Mouse (Mus musculus): ENCODE measurements at regions not wholly inside any gene's neighbourhood (a gene's known extent, or its start where the extent isn't known, plus 50 kb on each side); places are given as distances from the start of the nearest gene placed in this dataset.

- TF ChIP-seq POU5F1 (IDR thresholded peaks at IDR 0.05; ENCODE audit: borderline replicate concordance, low read length) (no peak), NANOG (IDR thresholded peaks at IDR 0.05; ENCODE audit: borderline replicate concordance, low read length) (no peak), CTCF (conservative IDR thresholded peaks at IDR 0.05; ENCODE audit: low read length) (no peak)
- Histone ChIP-seq H3K4me1 (replicated peaks; ENCODE audit: low read depth, low read length) (no peaks in the 10 kb centered on the region), H3K36me3 (ENCODE audit: insufficient read depth, low read length) (no peaks in the 10 kb centered on the region), H3K4me3 (replicated peaks; ENCODE audit: low read length) (no peak overlapping the region), H3K27me3 (ENCODE audit: insufficient read depth, low read length) (no peaks in the 10 kb centered on the region), H3K9me3 (ENCODE audit: low read length) (no peaks in the 10 kb centered on the region)
Observed at GRCm38 (mm10) chr3:70384235-70384634, 376.8 kb downstream of the Otol1 start.

- H3K4me1 ChIP-seq (replicated peaks; ENCODE audit: low read depth, low read length): no peaks in the 10 kb centered on the region
- no peaks in the 10 kb centered on the region for H3K27me3 ChIP-seq (ENCODE audit: insufficient read depth, low read length)
- no peak overlapping the region for H3K4me3 ChIP-seq (replicated peaks; ENCODE audit: low read length)
Observed at GRCm38 (mm10) chr3:70385961-70386360, 378.5 kb downstream of the Otol1 start.

GRCm38 (mm10) chr3:70401187-70401586, 393.8 kb downstream of the Otol1 start:
- Histone ChIP-seq H3K36me3 (ENCODE audit: insufficient read depth, low read length) (no peaks in the 10 kb centered on the region), H3K4me3 (replicated peaks; ENCODE audit: low read length) (no peak overlapping the region), H3K4me1 (replicated peaks; ENCODE audit: low read depth, low read length) (no peaks in the 10 kb centered on the region), H3K27me3 (ENCODE audit: insufficient read depth, low read length) (no peaks in the 10 kb centered on the region), H3K9me3 (ENCODE audit: low read length) (no peaks in the 10 kb centered on the region)
- no peak for TF ChIP-seq CTCF (conservative IDR thresholded peaks at IDR 0.05; ENCODE audit: low read length)
- TF ChIP-seq NANOG (IDR thresholded peaks at IDR 0.05; ENCODE audit: borderline replicate concordance, low read length): no peak
- no peak for TF ChIP-seq POU5F1 (IDR thresholded peaks at IDR 0.05; ENCODE audit: borderline replicate concordance, low read length)

More at GRCm38 (mm10) chr3:70385961-70386360, 378.5 kb downstream of the Otol1 start:
- Histone ChIP-seq H3K36me3 (ENCODE audit: insufficient read depth, low read length) (no peaks in the 10 kb centered on the region), H3K9me3 (ENCODE audit: low read length) (no peaks in the 10 kb centered on the region)
- TF ChIP-seq POU5F1 (IDR thresholded peaks at IDR 0.05; ENCODE audit: borderline replicate concordance, low read length) (no peak), NANOG (IDR thresholded peaks at IDR 0.05; ENCODE audit: borderline replicate concordance, low read length) (no peak), CTCF (conservative IDR thresholded peaks at IDR 0.05; ENCODE audit: low read length) (no peak)

- no peaks in the 10 kb centered on the region for H3K36me3 ChIP-seq (ENCODE audit: insufficient read depth, low read length)
- no peak overlapping the region for H3K4me3 ChIP-seq (replicated peaks; ENCODE audit: low read length)
- no peaks in the 10 kb centered on the region for H3K27me3 ChIP-seq (ENCODE audit: insufficient read depth, low read length)
- TF ChIP-seq CTCF (conservative IDR thresholded peaks at IDR 0.05; ENCODE audit: low read length) (no peak), NANOG (IDR thresholded peaks at IDR 0.05; ENCODE audit: borderline replicate concordance, low read length) (no peak), POU5F1 (IDR thresholded peaks at IDR 0.05; ENCODE audit: borderline replicate concordance, low read length) (no peak)
- H3K9me3 ChIP-seq (ENCODE audit: low read length): no peaks in the 10 kb centered on the region
- H3K4me1 ChIP-seq (replicated peaks; ENCODE audit: low read depth, low read length): no peaks in the 10 kb centered on the region
Observed at GRCm38 (mm10) chr3:70406571-70406970, 399.2 kb downstream of the Otol1 start.

GRCm38 (mm10) chr3:70418273-70418672, 410.9 kb downstream of the Otol1 start:
- H3K36me3 ChIP-seq (ENCODE audit: insufficient read depth, low read length): no peaks in the 10 kb centered on the region
- H3K4me1 ChIP-seq (replicated peaks; ENCODE audit: low read depth, low read length): no peaks in the 10 kb centered on the region
- H3K27me3 ChIP-seq (ENCODE audit: insufficient read depth, low read length): no peaks in the 10 kb centered on the region
- H3K4me3 ChIP-seq (replicated peaks; ENCODE audit: low read length): no peak overlapping the region
- H3K9me3 ChIP-seq (ENCODE audit: low read length): no peaks in the 10 kb centered on the region
- no peak for TF ChIP-seq NANOG (IDR thresholded peaks at IDR 0.05; ENCODE audit: borderline replicate concordance, low read length)
- TF ChIP-seq CTCF (conservative IDR thresholded peaks at IDR 0.05; ENCODE audit: low read length): no peak
- TF ChIP-seq POU5F1 (IDR thresholded peaks at IDR 0.05; ENCODE audit: borderline replicate concordance, low read length): no peak

- no peaks in the 10 kb centered on the region for H3K27me3 ChIP-seq (ENCODE audit: insufficient read depth, low read length)
- H3K9me3 ChIP-seq (ENCODE audit: low read length): no peaks in the 10 kb centered on the region
- TF ChIP-seq POU5F1 (IDR thresholded peaks at IDR 0.05; ENCODE audit: borderline replicate concordance, low read length) (no peak), CTCF (conservative IDR thresholded peaks at IDR 0.05; ENCODE audit: low read length) (no peak), NANOG (IDR thresholded peaks at IDR 0.05; ENCODE audit: borderline replicate concordance, low read length) (no peak)
- 0 out of 2 replicates have a peak, but pooled peaks cover 2% of the 10 kb centered on the region for H3K4me1 ChIP-seq (replicated peaks; ENCODE audit: low read depth, low read length)
- H3K36me3 ChIP-seq (ENCODE audit: insufficient read depth, low read length): no peaks in the 10 kb centered on the region
- no peak overlapping the region for H3K4me3 ChIP-seq (replicated peaks; ENCODE audit: low read length)
Observed at GRCm38 (mm10) chr3:70422016-70422415, 414.6 kb downstream of the Otol1 start.

GRCm38 (mm10) chr3:70422669-70423068, 415.3 kb downstream of the Otol1 start:
- TF ChIP-seq POU5F1 (IDR thresholded peaks at IDR 0.05; ENCODE audit: borderline replicate concordance, low read length) (no peak), CTCF (conservative IDR thresholded peaks at IDR 0.05; ENCODE audit: low read length) (no peak), NANOG (IDR thresholded peaks at IDR 0.05; ENCODE audit: borderline replicate concordance, low read length) (no peak)
- Histone ChIP-seq H3K36me3 (ENCODE audit: insufficient read depth, low read length) (no peaks in the 10 kb centered on the region), H3K4me1 (replicated peaks; ENCODE audit: low read depth, low read length) (0 out of 2 replicates have a peak, but pooled peaks cover 2% of the 10 kb centered on the region), H3K9me3 (ENCODE audit: low read length) (no peaks in the 10 kb centered on the region), H3K4me3 (replicated peaks; ENCODE audit: low read length) (no peak overlapping the region), H3K27me3 (ENCODE audit: insufficient read depth, low read length) (no peaks in the 10 kb centered on the region)

GRCm38 (mm10) chr3:70436671-70437070, 429.3 kb downstream of the Otol1 start:
- Histone ChIP-seq H3K27me3 (ENCODE audit: insufficient read depth, low read length) (no peaks in the 10 kb centered on the region), H3K36me3 (ENCODE audit: insufficient read depth, low read length) (no peaks in the 10 kb centered on the region), H3K4me1 (replicated peaks; ENCODE audit: low read depth, low read length) (no peaks in the 10 kb centered on the region), H3K9me3 (ENCODE audit: low read length) (no peaks in the 10 kb centered on the region), H3K4me3 (replicated peaks; ENCODE audit: low read length) (no peak overlapping the region)
- no peak for TF ChIP-seq CTCF (conservative IDR thresholded peaks at IDR 0.05; ENCODE audit: low read length)
- TF ChIP-seq POU5F1 (IDR thresholded peaks at IDR 0.05; ENCODE audit: borderline replicate concordance, low read length): no peak
- no peak for TF ChIP-seq NANOG (IDR thresholded peaks at IDR 0.05; ENCODE audit: borderline replicate concordance, low read length)

- Histone ChIP-seq H3K36me3 (ENCODE audit: insufficient read depth, low read length) (no peaks in the 10 kb centered on the region), H3K4me3 (replicated peaks; ENCODE audit: low read length) (no peak overlapping the region), H3K4me1 (replicated peaks; ENCODE audit: low read depth, low read length) (peaks cover 35% of the 10 kb centered on the region), H3K9me3 (ENCODE audit: low read length) (no peaks in the 10 kb centered on the region), H3K27me3 (ENCODE audit: insufficient read depth, low read length) (no peaks in the 10 kb centered on the region)
- TF ChIP-seq POU5F1 (IDR thresholded peaks at IDR 0.05; ENCODE audit: borderline replicate concordance, low read length) (no peak), CTCF (conservative IDR thresholded peaks at IDR 0.05; ENCODE audit: low read length) (no peak), NANOG (IDR thresholded peaks at IDR 0.05; ENCODE audit: borderline replicate concordance, low read length) (no peak)
Observed at GRCm38 (mm10) chr3:70457181-70457847, 449.9 kb downstream of the Otol1 start.

Measured in E14TG2a.4 (cell line).